Mouse (Mus musculus) ovary, postnatal 10 days (tissue): ENCODE results near the gene Flt1.
"Not testable (repeated sequence)": the region's sequence is repeated elsewhere in the genome, so short reads cannot be mapped to it uniquely, and the experiment has no call there.

Experiments used
- DNase-seq: peaks from one replicate; pipeline ENCODE4 v3.0.0; 2022; ENCODE audit warnings: low spot score

Flt1 gene

GRCm38 (mm10) chr5:147614659-147615058 lies 111.2 kb downstream of the Flt1 start:
- no peak for DNase-seq

- DNase-seq: not testable (repeated sequence)
These were observed 114.5 kb downstream of the Flt1 start for GRCm38 (mm10) chr5:147611348-147611747.

GRCm38 (mm10) chr5:147607256-147607975 lies 118.4 kb downstream of the Flt1 start:
- DNase-seq: no peak

- DNase-seq: no peak
These were observed 119.1 kb downstream of the Flt1 start for GRCm38 (mm10) chr5:147606751-147607150.

GRCm38 (mm10) chr5:147601460-147602360 lies 124.1 kb downstream of the Flt1 start:
- no peak for DNase-seq

GRCm38 (mm10) chr5:147597825-147598224 lies 128.0 kb downstream of the Flt1 start:
- DNase-seq: no peak

- DNase-seq: no peak
These were observed 136.0 kb downstream of the Flt1 start for GRCm38 (mm10) chr5:147589814-147590213.

GRCm38 (mm10) chr5:147585070-147585469 lies 140.7 kb downstream of the Flt1 start:
- no peak for DNase-seq

- DNase-seq: no peak
These were observed 141.2 kb downstream of the Flt1 start for GRCm38 (mm10) chr5:147584648-147585047.

GRCm38 (mm10) chr5:147583702-147584298 lies 142.0 kb downstream of the Flt1 start:
- peak; percentile 70 for DNase-seq

- no peak for DNase-seq
These were observed 145.6 kb downstream of the Flt1 start for GRCm38 (mm10) chr5:147580181-147580580.

- DNase-seq: no peak
These were observed 146.1 kb downstream of the Flt1 start for GRCm38 (mm10) chr5:147579691-147580090.

- DNase-seq: no peak
These were observed 146.7 kb downstream of the Flt1 start for GRCm38 (mm10) chr5:147579148-147579547.

- no peak for DNase-seq
These were observed 148.8 kb downstream of the Flt1 start for GRCm38 (mm10) chr5:147577003-147577402.

GRCm38 (mm10) chr5:147574517-147574916 lies 151.3 kb downstream of the Flt1 start:
- DNase-seq: no peak

- no peak for DNase-seq
These were observed 152.3 kb downstream of the Flt1 start for GRCm38 (mm10) chr5:147573555-147573954.

- no peak for DNase-seq
These were observed 153.1 kb downstream of the Flt1 start for GRCm38 (mm10) chr5:147572695-147573094.

GRCm38 (mm10) chr5:147566335-147566734 lies 159.5 kb downstream of the Flt1 start:
- DNase-seq: no peak

- DNase-seq: no peak
These were observed 160.4 kb downstream of the Flt1 start for GRCm38 (mm10) chr5:147565444-147565843.

- DNase-seq: no peak
These were observed 161.6 kb downstream of the Flt1 start for GRCm38 (mm10) chr5:147564140-147564590.

- DNase-seq: no peak
These were observed 162.2 kb downstream of the Flt1 start for GRCm38 (mm10) chr5:147563511-147564139.

GRCm38 (mm10) chr5:147557641-147558040 lies 168.2 kb downstream of the Flt1 start:
- DNase-seq: not testable (repeated sequence)
